Mouse (Mus musculus): ENCODE measurements at regions not wholly inside any gene's neighbourhood (a gene's known extent, or its start where the extent isn't known, plus 50 kb on each side); places are given as distances from the start of the nearest gene placed in this dataset.

GRCm38 (mm10) chr4:98190318-98190717 lies 192.8 kb downstream of the Tm2d1 start:
- Histone ChIP-seq H3K9ac (replicated peaks; ENCODE audit: low read depth, low read length) (no peak overlapping the region), H3K4me2 (ENCODE audit: low read depth, low read length) (no peak overlapping the region), H3K9me3 (replicated peaks; ENCODE audit: control insufficient read depth, low read length) (no peaks in the 10 kb centered on the region), H3K4me3 (ENCODE audit: low read depth, low read length) (no peak overlapping the region), H3K27ac (ENCODE audit: low read depth) (no peak overlapping the region), H3K27me3 (ENCODE audit: control insufficient read depth, insufficient read depth, low read length) (no peaks in the 10 kb centered on the region), H3K4me1 (ENCODE audit: control insufficient read depth, insufficient read depth) (no peaks in the 10 kb centered on the region), H3K36me3 (replicated peaks; ENCODE audit: control insufficient read depth, insufficient read depth, low read length) (no peaks in the 10 kb centered on the region)
- no peak for ATAC-seq (ENCODE audit: insufficient read depth, low read depth)
- DNase-seq (ENCODE audit: low spot score), result no peak
- 77% methylated on average over 3 of the region's 3 CpGs for WGBS
- TF ChIP-seq EP300 (IDR thresholded peaks at IDR 0.05; ENCODE audit: low read depth), result no peak
- TF ChIP-seq CTCF (IDR thresholded peaks at IDR 0.05; ENCODE audit: low read depth), result no peak

GRCm38 (mm10) chr4:98189894-98190293 lies 193.2 kb downstream of the Tm2d1 start:
- Histone ChIP-seq H3K4me1 (ENCODE audit: control insufficient read depth, insufficient read depth) (no peaks in the 10 kb centered on the region), H3K9ac (replicated peaks; ENCODE audit: low read depth, low read length) (no peak overlapping the region), H3K27me3 (ENCODE audit: control insufficient read depth, insufficient read depth, low read length) (no peaks in the 10 kb centered on the region), H3K36me3 (replicated peaks; ENCODE audit: control insufficient read depth, insufficient read depth, low read length) (no peaks in the 10 kb centered on the region), H3K4me2 (ENCODE audit: low read depth, low read length) (no peak overlapping the region), H3K9me3 (replicated peaks; ENCODE audit: control insufficient read depth, low read length) (no peaks in the 10 kb centered on the region), H3K27ac (ENCODE audit: low read depth) (no peak overlapping the region), H3K4me3 (ENCODE audit: low read depth, low read length) (no peak overlapping the region)
- DNase-seq (ENCODE audit: low spot score), result no peak
- 47% methylated on average over 1 of the region's 1 CpGs for WGBS
- no peak for ATAC-seq (ENCODE audit: insufficient read depth, low read depth)
- TF ChIP-seq EP300 (IDR thresholded peaks at IDR 0.05; ENCODE audit: low read depth), result no peak
- no peak for TF ChIP-seq CTCF (IDR thresholded peaks at IDR 0.05; ENCODE audit: low read depth)

DNA sequence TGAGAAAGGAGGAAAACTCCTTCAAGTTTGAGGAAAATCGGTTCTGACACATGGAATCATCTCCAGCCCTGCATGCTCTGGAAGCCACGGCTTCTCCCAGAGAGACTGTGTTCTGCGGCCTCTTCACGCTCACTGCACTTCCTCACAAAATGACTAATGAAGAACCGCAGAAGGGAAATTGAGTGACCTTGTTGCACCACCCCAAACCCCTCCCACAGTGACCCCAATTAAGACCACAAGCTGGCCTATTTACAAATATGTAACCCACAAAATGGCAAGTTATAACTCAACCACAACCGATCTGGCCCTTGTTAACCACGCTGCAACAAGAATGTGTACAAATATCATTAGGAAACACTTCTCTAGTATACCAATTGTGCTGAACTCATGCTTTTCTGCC lies 194.2 kb downstream of the Tm2d1 start:
- H3K27ac ChIP-seq (ENCODE audit: low read depth), result no peak overlapping the region
- DNase-seq (ENCODE audit: low spot score) (no peak), ATAC-seq (ENCODE audit: insufficient read depth, low read depth) (no peak)
- no peak overlapping the region for H3K4me2 ChIP-seq (ENCODE audit: low read depth, low read length)
- WGBS, result 90% methylated on average over 7 of the region's 7 CpGs
- no peak overlapping the region for H3K4me3 ChIP-seq (ENCODE audit: low read depth, low read length)
- H3K9me3 ChIP-seq (replicated peaks; ENCODE audit: control insufficient read depth, low read length), result no peaks in the 10 kb centered on the region
- H3K9ac ChIP-seq (replicated peaks; ENCODE audit: low read depth, low read length), result no peak overlapping the region
- no peaks in the 10 kb centered on the region for H3K36me3 ChIP-seq (replicated peaks; ENCODE audit: control insufficient read depth, insufficient read depth, low read length)
- no peaks in the 10 kb centered on the region for H3K4me1 ChIP-seq (ENCODE audit: control insufficient read depth, insufficient read depth)
- TF ChIP-seq CTCF (IDR thresholded peaks at IDR 0.05; ENCODE audit: low read depth), result no peak
- TF ChIP-seq EP300 (IDR thresholded peaks at IDR 0.05; ENCODE audit: low read depth), result no peak
- H3K27me3 ChIP-seq (ENCODE audit: control insufficient read depth, insufficient read depth, low read length), result no peaks in the 10 kb centered on the region

DNA sequence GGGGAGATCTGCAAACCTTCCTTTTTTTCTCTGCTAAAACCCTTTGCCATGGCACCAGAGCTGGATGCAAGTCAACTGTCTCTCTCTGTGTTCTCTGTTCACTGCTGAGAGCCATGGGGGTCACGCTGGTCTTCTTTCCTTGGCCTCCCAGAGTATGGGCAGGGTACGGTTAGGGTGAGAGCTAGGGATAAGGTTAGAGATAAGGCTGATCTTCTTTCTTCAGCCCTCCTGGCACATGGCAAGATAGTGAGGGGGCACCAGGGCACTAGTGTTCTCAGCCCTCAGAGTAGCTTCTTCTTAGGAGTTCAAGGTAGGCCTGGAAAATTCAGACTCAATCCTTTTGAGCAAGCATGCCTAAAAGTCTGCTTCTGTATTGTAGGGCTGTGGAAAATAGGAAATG lies 196.1 kb downstream of the Tm2d1 start:
- H3K36me3 ChIP-seq (replicated peaks; ENCODE audit: control insufficient read depth, insufficient read depth, low read length), result no peaks in the 10 kb centered on the region
- 0 out of 2 replicates have a peak, but pooled peaks cover 2% of the 10 kb centered on the region for H3K4me1 ChIP-seq (ENCODE audit: control insufficient read depth, insufficient read depth)
- WGBS, result 82% methylated on average over 2 of the region's 2 CpGs
- no peak overlapping the region for H3K27ac ChIP-seq (ENCODE audit: low read depth)
- no peak overlapping the region for H3K4me3 ChIP-seq (ENCODE audit: low read depth, low read length)
- no peaks in the 10 kb centered on the region for H3K27me3 ChIP-seq (ENCODE audit: control insufficient read depth, insufficient read depth, low read length)
- DNase-seq (ENCODE audit: low spot score), result no peak
- H3K4me2 ChIP-seq (ENCODE audit: low read depth, low read length), result no peak overlapping the region
- TF ChIP-seq CTCF (IDR thresholded peaks at IDR 0.05; ENCODE audit: low read depth), result no peak
- TF ChIP-seq EP300 (IDR thresholded peaks at IDR 0.05; ENCODE audit: low read depth), result no peak
- H3K9me3 ChIP-seq (replicated peaks; ENCODE audit: control insufficient read depth, low read length), result no peaks in the 10 kb centered on the region
- H3K9ac ChIP-seq (replicated peaks; ENCODE audit: low read depth, low read length), result no peak overlapping the region
- no peak for ATAC-seq (ENCODE audit: insufficient read depth, low read depth)

DNA sequence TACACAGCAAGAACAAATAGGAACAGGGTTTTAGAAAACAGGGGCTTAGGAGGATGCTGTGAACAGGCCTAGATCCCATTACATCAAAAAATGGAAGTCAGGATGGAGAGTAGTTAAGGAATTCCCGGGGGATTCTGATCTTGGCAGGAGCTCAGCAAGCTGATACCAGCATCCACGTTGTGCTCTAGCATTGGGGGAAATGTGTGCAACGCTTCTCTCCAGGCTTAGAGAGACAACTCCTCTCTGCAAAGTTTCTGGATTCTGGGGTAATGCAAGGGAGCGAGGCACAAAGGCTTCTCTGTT lies 201.1 kb downstream of the Tm2d1 start:
- Histone ChIP-seq H3K36me3 (replicated peaks; ENCODE audit: control insufficient read depth, insufficient read depth, low read length) (no peaks in the 10 kb centered on the region), H3K27ac (ENCODE audit: low read depth) (peak overlapping the region; percentile 64), H3K4me2 (ENCODE audit: low read depth, low read length) (peak overlapping the region; percentile 31; the same call in 1 of the 2 replicates), H3K9me3 (replicated peaks; ENCODE audit: control insufficient read depth, low read length) (no peaks in the 10 kb centered on the region), H3K4me3 (ENCODE audit: low read depth, low read length) (no peak overlapping the region), H3K4me1 (ENCODE audit: control insufficient read depth, insufficient read depth) (0 out of 2 replicates have a peak, but pooled peaks cover 16% of the 10 kb centered on the region), H3K27me3 (ENCODE audit: control insufficient read depth, insufficient read depth, low read length) (no peaks in the 10 kb centered on the region), H3K9ac (replicated peaks; ENCODE audit: low read depth, low read length) (no peak overlapping the region)
- 22% methylated on average over 4 of the region's 4 CpGs for WGBS
- TF ChIP-seq EP300 (IDR thresholded peaks at IDR 0.05; ENCODE audit: low read depth) (no peak), CTCF (IDR thresholded peaks at IDR 0.05; ENCODE audit: low read depth) (no peak)
- DNase-seq (ENCODE audit: low spot score) (peak; percentile 32), ATAC-seq (ENCODE audit: insufficient read depth, low read depth) (no peak)

GRCm38 (mm10) chr4:98181185-98182052 lies 201.7 kb downstream of the Tm2d1 start:
- no peak overlapping the region for H3K9ac ChIP-seq (replicated peaks; ENCODE audit: low read depth, low read length)

More at GRCm38 (mm10) chr4:98181185-98182052, 201.7 kb downstream of the Tm2d1 start:
- no peak for DNase-seq (ENCODE audit: low spot score)
- Histone ChIP-seq H3K27ac (ENCODE audit: low read depth) (peak overlapping the region; percentile 64; the same call in 1 of the 2 replicates), H3K27me3 (ENCODE audit: control insufficient read depth, insufficient read depth, low read length) (no peaks in the 10 kb centered on the region), H3K36me3 (replicated peaks; ENCODE audit: control insufficient read depth, insufficient read depth, low read length) (no peaks in the 10 kb centered on the region), H3K4me2 (ENCODE audit: low read depth, low read length) (no peak overlapping the region), H3K4me1 (ENCODE audit: control insufficient read depth, insufficient read depth) (0 out of 2 replicates have a peak, but pooled peaks cover 16% of the 10 kb centered on the region), H3K9me3 (replicated peaks; ENCODE audit: control insufficient read depth, low read length) (no peaks in the 10 kb centered on the region), H3K4me3 (ENCODE audit: low read depth, low read length) (no peak overlapping the region)
- WGBS, result 68% methylated on average over 12 of the region's 12 CpGs
- TF ChIP-seq EP300 (IDR thresholded peaks at IDR 0.05; ENCODE audit: low read depth) (no peak), CTCF (IDR thresholded peaks at IDR 0.05; ENCODE audit: low read depth) (no peak)
- no peak for ATAC-seq (ENCODE audit: insufficient read depth, low read depth)
